ENCODE assay signal across 11 mouse cellular contexts in genomic region chr4:134471469-134471868, GRCm38 (mm10). TPM values are rescaled to one million over a fixed set of nuclear protein-coding genes. Genes with fewer than 3 reads are reported as not detected.
DNase-seq lines count a peak whose midpoint lies in the region; ATAC-seq lines count a peak whose summit lies in the region.
"Had no signal": no experiment of that assay in that cellular context is flagged by ENCODE, and none has a peak within 500 bp of the region (broad histone marks: within the 10 kb centered on the region; RNA-seq: fewer than 3 reads in every experiment).

No protein-coding gene starts in this region.

- H3K36me3 ChIP-seq in embryonic facial prominence, embryonic 10.5 days (replicated peaks) = peaks cover 58% of the 10 kb centered on the region
- H3K36me3 ChIP-seq in hindbrain, embryonic 16.5 days (ENCODE audit: control insufficient read depth, insufficient read depth, low read length) = peaks cover 42% of the 10 kb centered on the region
- H3K36me3 ChIP-seq in splenic B cell, adult 2 months (ENCODE audit: control insufficient read depth, insufficient read depth, low read length, poor library complexity, severe bottlenecking) = no peaks in the 10 kb centered on the region

- peaks cover 30% of the 10 kb centered on the region for H3K4me1 ChIP-seq in embryonic facial prominence, embryonic 10.5 days
- peaks cover 40% of the 10 kb centered on the region for H3K4me1 ChIP-seq in hindbrain, embryonic 16.5 days (ENCODE audit: control insufficient read depth, insufficient read depth, low read depth, low read length)

- H3K9ac ChIP-seq in hindbrain, embryonic 16.5 days (ENCODE audit: low read depth, low read length) = peak overlapping the region; percentile 53

- peaks cover 6% of the 10 kb centered on the region; the same call in 1 of the 2 replicates for H3K27me3 ChIP-seq in embryonic facial prominence, embryonic 10.5 days (replicated peaks; ENCODE audit: low read depth, poor library complexity, severe bottlenecking)
- no peaks in the 10 kb centered on the region for H3K27me3 ChIP-seq in hindbrain, embryonic 16.5 days (replicated peaks; ENCODE audit: control insufficient read depth, insufficient read depth, low read length)
- no peaks in the 10 kb centered on the region for H3K27me3 ChIP-seq in splenic B cell, adult 2 months (ENCODE audit: control insufficient read depth, insufficient read depth, low read length, poor library complexity, severe bottlenecking)

- peak overlapping the region; percentile 99; the same call in 1 of the 2 replicates for H3K4me3 ChIP-seq in embryonic facial prominence, embryonic 10.5 days
- peak overlapping the region; percentile 96 for H3K4me3 ChIP-seq in hindbrain, embryonic 16.5 days (ENCODE audit: low read length)
- H3K4me3 ChIP-seq: erythroblast, embryonic 14.5 days had no signal

- peak; percentile 44 for DNase-seq in lung, postnatal 36 days
- no peak for DNase-seq in lung, postnatal 25 days (ENCODE audit: low spot score)
- no peak for DNase-seq in embryonic facial prominence, embryonic 10.5 days (ENCODE audit: low spot score)
- DNase-seq in splenic B cell, adult 2 months (ENCODE audit: low read depth, low spot score) = peak; percentile 32
- no peak for DNase-seq in ovary, postnatal 36 days (ENCODE audit: low spot score)
- no peak for DNase-seq in embryo, embryonic 10 days (ENCODE audit: low spot score)
- DNase-seq: cerebellum, adult 11-12 months; heart, adult 18-20 months; kidney, adult 18-20 months had no signal

- no peak for ATAC-seq in hindbrain, embryonic 16.5 days

- peak overlapping the region; percentile 74 for H3K4me2 ChIP-seq in hindbrain, embryonic 16.5 days (ENCODE audit: low read length)

- no peaks in the 10 kb centered on the region for H3K9me3 ChIP-seq in embryonic facial prominence, embryonic 10.5 days
- no peaks in the 10 kb centered on the region for H3K9me3 ChIP-seq in hindbrain, embryonic 16.5 days (ENCODE audit: control insufficient read depth, low read length)

- H3K27ac ChIP-seq in embryonic facial prominence, embryonic 10.5 days (replicated peaks) = no peak overlapping the region
- H3K27ac ChIP-seq in hindbrain, embryonic 16.5 days (ENCODE audit: low read depth, low read length) = peak overlapping the region; percentile 49

RNA-seq across cellular contexts. Expression of gene Stmn1, which starts 3.3 kb away (rescaled TPM):
- 2,394 and 2,556 TPM in 2 replicates for polyA plus RNA-seq in embryonic facial prominence, embryonic 10.5 days (2016; fragmentation: Nextera tagmentation; extraction: Ambion mirVana)
- 5,655 and 5,657 TPM in 2 replicates for polyA plus RNA-seq in hindbrain, embryonic 16.5 days (2015; fragmentation: Nextera tagmentation; extraction: Ambion mirVana)

RNA-seq across cellular contexts. Expression of gene Paqr7, which starts 25.0 kb away (rescaled TPM):
- polyA plus RNA-seq in embryonic facial prominence, embryonic 10.5 days (2016; fragmentation: Nextera tagmentation; extraction: Ambion mirVana) = 1.2 and 2.1 TPM in 2 replicates
- polyA plus RNA-seq in hindbrain, embryonic 16.5 days (2015; fragmentation: Nextera tagmentation; extraction: Ambion mirVana) = 40.5 and 46.7 TPM in 2 replicates
- polyA plus RNA-seq: erythroblast, embryonic 14.5 days had no signal

RNA-seq across cellular contexts. Expression of gene Aunip, which starts 39.3 kb away (rescaled TPM):
- 28.2 and 28.6 TPM in 2 replicates for polyA plus RNA-seq in embryonic facial prominence, embryonic 10.5 days (2016; fragmentation: Nextera tagmentation; extraction: Ambion mirVana)
- 2.4 and 2.9 TPM in 2 replicates for polyA plus RNA-seq in hindbrain, embryonic 16.5 days (2015; fragmentation: Nextera tagmentation; extraction: Ambion mirVana)

Comparison
In these comparisons a context has a peak if more than half of its experiments do, and no peak if none do; other contexts are left out.
1. DNase-seq: peak in lung, postnatal 36 days (single experiment) and splenic B cell, adult 2 months (single experiment); none in lung, postnatal 25 days (single experiment), embryonic facial prominence, embryonic 10.5 days (single experiment), ovary, postnatal 36 days (single experiment) and embryo, embryonic 10 days (single experiment).
2. RNA of gene Paqr7, which starts 25.0 kb away (polyA plus RNA-seq): 40.5 to 46.7 TPM in hindbrain, embryonic 16.5 days; 1.2 to 2.1 TPM in embryonic facial prominence, embryonic 10.5 days; every median in the first group is over 10 times any median in the second.